Mouse (Mus musculus) MEL (cell line): Measurements from ENCODE around the gene Ildr2. TPM values are rescaled to one million over a fixed set of nuclear protein-coding genes. Genes with fewer than 3 reads are reported as not detected.

Experiments
- DNase-seq: peaks from one replicate; pipeline ENCODE4 v3.0.0; 2011; ENCODE audit warnings: low read depth, low spot score
- H3K27ac ChIP-seq: 2 replicates; pipeline ENCODE4 v1.5.1; 2012; ENCODE audit warnings: low read depth, mild to moderate bottlenecking, control low read depth, low read length, moderate library complexity; ENCODE audit not compliant: control insufficient read depth
- H3K27me3 ChIP-seq, 2 experiments: fragments of 150-350 bp in 1 of 2; sonication (generic) in 1 of 2; 2 replicates each; pipeline ENCODE4 v1.6.1; 2012; ENCODE audit warnings: low read length in 2 of 2, mild to moderate bottlenecking in 2 of 2, improper control_type of control experiment in 1 of 2, moderate library complexity in 1 of 2; ENCODE audit not compliant: insufficient read depth in 2 of 2, control insufficient read depth in 1 of 2
- H3K36me3 ChIP-seq, 2 experiments: 2 replicates each; pipeline ENCODE4 v1.6.1; 2012 to 2014; ENCODE audit warnings: low read length in 2 of 2, improper control_type of control experiment in 1 of 2, inconsistent platforms in 1 of 2, mild to moderate bottlenecking in 1 of 2; ENCODE audit not compliant: insufficient read depth in 2 of 2, control insufficient read depth in 1 of 2
- H3K4me1 ChIP-seq, 2 experiments: fragments of 150-350 bp in 1 of 2; sonication (generic) in 1 of 2; 2 replicates each; pipeline ENCODE4 v1.6.1; 2012; ENCODE audit warnings: low read length in 2 of 2, improper control_type of control experiment in 1 of 2, mild to moderate bottlenecking in 1 of 2; ENCODE audit not compliant: insufficient read depth in 2 of 2, control insufficient read depth in 1 of 2
- H3K4me3 ChIP-seq, 2 experiments: fragments of 150-350 bp in 1 of 2; sonication (generic) in 1 of 2; 2 replicates each; pipeline ENCODE4 v1.5.1; 2012; ENCODE audit warnings: low read depth in 2 of 2, low read length in 2 of 2, mild to moderate bottlenecking in 2 of 2, moderate library complexity in 2 of 2, control low read depth in 1 of 2, improper control_type of control experiment in 1 of 2; ENCODE audit not compliant: control insufficient read depth in 1 of 2, insufficient read depth in 1 of 2
- H3K79me2 ChIP-seq: 2 replicates; pipeline ENCODE4 v1.6.1; 2012; ENCODE audit warnings: mild to moderate bottlenecking, low read length, moderate library complexity; ENCODE audit not compliant: control insufficient read depth, poor library complexity, insufficient read depth
- H3K9ac ChIP-seq: 2 replicates; pipeline ENCODE4 v1.6.1; 2012; ENCODE audit warnings: low read depth, mild to moderate bottlenecking, control low read depth, low read length, moderate library complexity; ENCODE audit not compliant: control insufficient read depth, poor library complexity, severe bottlenecking
- H3K9me3 ChIP-seq: fragments of 150-350 bp; sonication (generic); replicated peaks from 2 replicates; pipeline ENCODE4 v1.6.1; 2012; ENCODE audit warnings: mild to moderate bottlenecking, low read length, improper control_type of control experiment, moderate library complexity; ENCODE audit not compliant: insufficient read depth
- BHLHE40 ChIP-seq: IDR thresholded peaks from 2 replicates; pipeline ENCODE4 v1.6.1; 2012; ENCODE audit warnings: low read depth, mild to moderate bottlenecking, inconsistent platforms, low read length, improper control_type of control experiment, borderline replicate concordance
- CTCF ChIP-seq, 3 experiments: IDR thresholded peaks in 2 of 3; conservative IDR thresholded peaks in 1 of 3; 2 replicates each; pipeline ENCODE4 v1.5.1; 2011 to 2012; ENCODE audit warnings: low read length in 3 of 3, low read depth in 2 of 3, mild to moderate bottlenecking in 2 of 3, improper control_type of control experiment in 1 of 3, inconsistent platforms in 1 of 3, mixed read lengths in 1 of 3, moderate library complexity in 1 of 3; ENCODE audit not compliant: control insufficient read depth in 1 of 3, insufficient read depth in 1 of 3, poor library complexity in 1 of 3, severe bottlenecking in 1 of 3
- E2F4 ChIP-seq: IDR thresholded peaks from 2 replicates; pipeline ENCODE4 v1.6.1; 2011; ENCODE audit warnings: low read depth, low read length, improper control_type of control experiment, borderline replicate concordance
- ELF1 ChIP-seq: IDR thresholded peaks from 2 replicates; pipeline ENCODE4 v1.6.1; 2014; ENCODE audit warnings: low read depth, mild to moderate bottlenecking, inconsistent platforms, low read length, improper control_type of control experiment, moderate library complexity
- EP300 ChIP-seq, 2 experiments: IDR thresholded peaks; 2 replicates each; pipeline ENCODE4 v1.6.1; 2011; ENCODE audit warnings: improper control_type of control experiment in 2 of 2, low read length in 2 of 2, low read depth in 1 of 2, mild to moderate bottlenecking in 1 of 2
- ETS1 ChIP-seq: IDR thresholded peaks from 2 replicates; pipeline ENCODE4 v1.6.1; 2012; ENCODE audit warnings: low read depth, mild to moderate bottlenecking, inconsistent platforms, low read length, improper control_type of control experiment, moderate library complexity
- HCFC1 ChIP-seq: IDR thresholded peaks from 2 replicates; pipeline ENCODE4 v1.6.1; 2012; ENCODE audit warnings: low read depth, mild to moderate bottlenecking, inconsistent platforms, low read length, improper control_type of control experiment, moderate library complexity
- MYC ChIP-seq: IDR thresholded peaks from 2 replicates; pipeline ENCODE4 v1.6.1; 2011; ENCODE audit warnings: low read depth, mild to moderate bottlenecking, low read length, improper control_type of control experiment, moderate library complexity
- NELFE ChIP-seq: IDR thresholded peaks from 2 replicates; pipeline ENCODE4 v1.6.1; 2011; ENCODE audit warnings: low read depth, low read length, improper control_type of control experiment
- NRF1 ChIP-seq: IDR thresholded peaks from 2 replicates; pipeline ENCODE4 v1.6.1; 2014; ENCODE audit warnings: low read depth, mild to moderate bottlenecking, inconsistent platforms, low read length, improper control_type of control experiment, moderate library complexity; ENCODE audit not compliant: poor library complexity, insufficient read depth, severe bottlenecking
- POLR2A ChIP-seq, 2 experiments: IDR thresholded peaks; 2 replicates each; pipeline ENCODE4 v1.6.1; 2011 to 2012; ENCODE audit warnings: low read length in 2 of 2, mild to moderate bottlenecking in 2 of 2, control low read depth in 1 of 2, improper control_type of control experiment in 1 of 2, low read depth in 1 of 2, moderate library complexity in 1 of 2; ENCODE audit not compliant: control insufficient read depth in 1 of 2, insufficient read depth in 1 of 2, poor library complexity in 1 of 2
- POLR2AphosphoS2 ChIP-seq: IDR thresholded peaks from 2 replicates; pipeline ENCODE4 v1.6.1; 2011; ENCODE audit warnings: low read length, improper control_type of control experiment
- RAD21 ChIP-seq: IDR thresholded peaks from 2 replicates; pipeline ENCODE4 v1.6.1; 2011; ENCODE audit warnings: mild to moderate bottlenecking, low read depth, low read length, improper control_type of control experiment
- RCOR1 ChIP-seq: IDR thresholded peaks from 2 replicates; pipeline ENCODE4 v1.6.1; 2012; ENCODE audit warnings: low read depth, mild to moderate bottlenecking, inconsistent platforms, low read length, improper control_type of control experiment
- SMC3 ChIP-seq: IDR thresholded peaks from 2 replicates; pipeline ENCODE4 v1.6.1; 2011; ENCODE audit warnings: low read depth, low read length, improper control_type of control experiment
- TBP ChIP-seq: IDR thresholded peaks from 2 replicates; pipeline ENCODE4 v1.8.0; 2011; ENCODE audit warnings: low read depth, low read length, improper control_type of control experiment
- USF2 ChIP-seq, 2 experiments: IDR thresholded peaks; 2 replicates each; pipeline ENCODE4 v1.6.1; 2011 to 2012; ENCODE audit warnings: improper control_type of control experiment in 2 of 2, low read length in 2 of 2, borderline replicate concordance in 1 of 2, inconsistent platforms in 1 of 2, low read depth in 1 of 2, mild to moderate bottlenecking in 1 of 2; ENCODE audit not compliant: insufficient read depth in 1 of 2
- ZC3H11A ChIP-seq: IDR thresholded peaks from 2 replicates; pipeline ENCODE4 v1.6.1; 2012; ENCODE audit warnings: low read depth, mild to moderate bottlenecking, inconsistent platforms, low read length, improper control_type of control experiment
- ZMIZ1 ChIP-seq: IDR thresholded peaks from 2 replicates; pipeline ENCODE4 v1.6.1; 2012; ENCODE audit warnings: low read depth, mild to moderate bottlenecking, inconsistent platforms, low read length, improper control_type of control experiment, moderate library complexity
- ZNF384 ChIP-seq: IDR thresholded peaks from 2 replicates; pipeline ENCODE4 v1.6.1; 2012; ENCODE audit warnings: low read depth, mild to moderate bottlenecking, inconsistent platforms, low read length, improper control_type of control experiment
- polyA plus RNA-seq, 2 experiments: library from polyadenylated mRNA; stranded (reverse) in 1 of 2; unstranded in 1 of 2; fragments of >175 nt in 1 of 2; fragments of >200 nt in 1 of 2; gene quantifications; 2 replicates each; pipeline versions ENCODE4 v1.2.1 to v1.2.4; 2012; ENCODE audit warnings: low replicate concordance in 2 of 2, low read depth in 1 of 2; ENCODE audit not compliant: insufficient read length in 2 of 2, insufficient read depth in 1 of 2, missing spikeins in 1 of 2
- total RNA-seq: library from RNA; depleted of rRNA; stranded (reverse); fragments of 300-350 nt; gene quantifications from 2 replicates; pipeline ENCODE4 v1.2.3, GENCODE M21; 2012

Ildr2 gene
- total and polyA plus RNA-seq, 3 experiments = not detected

DNA sequence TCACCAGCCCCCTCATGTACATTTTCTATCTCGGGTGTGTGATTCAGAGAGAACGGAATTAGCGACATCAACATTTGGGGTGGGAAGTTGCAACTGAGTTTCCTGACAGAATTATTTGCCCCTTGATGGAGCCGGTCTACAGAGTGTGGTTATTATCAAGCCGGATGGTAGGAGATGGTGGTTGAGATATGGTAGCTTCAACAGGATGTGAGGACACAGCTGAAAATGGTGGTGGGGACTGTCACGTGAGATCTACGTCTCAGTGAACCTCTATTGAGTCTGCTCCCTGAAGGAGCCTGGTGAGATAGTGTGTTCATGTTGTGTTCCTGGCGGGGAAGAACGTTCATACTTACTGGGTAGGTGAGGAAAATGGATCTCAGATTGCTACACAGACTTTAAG, 13.0 kb downstream of the Ildr2 start:
- no peaks in the 10 kb centered on the region for H3K4me1 ChIP-seq
- H3K9ac ChIP-seq = no peak overlapping the region
- H3K27me3 ChIP-seq = no peaks in the 10 kb centered on the region
- H3K27ac ChIP-seq = no peak overlapping the region
- DNase-seq = no peak
- TF ChIP-seq NELFE = no peak
- TF ChIP-seq ZNF384 = no peak
- TF ChIP-seq NRF1 = no peak
- no peak for TF ChIP-seq POLR2A (IDR thresholded peaks at IDR 0.05; ENCODE audit: control insufficient read depth in 1 of 2, insufficient read depth in 1 of 2, low read depth in 1 of 2, low read length in 2 of 2, poor library complexity in 1 of 2)
- no peak for TF ChIP-seq ETS1
- TF ChIP-seq MYC = no peak
- no peak for TF ChIP-seq RAD21
- H3K4me3 ChIP-seq = no peak overlapping the region
- H3K36me3 ChIP-seq = no peaks in the 10 kb centered on the region
- no peaks in the 10 kb centered on the region for H3K79me2 ChIP-seq
- H3K9me3 ChIP-seq = no peaks in the 10 kb centered on the region

DNA sequence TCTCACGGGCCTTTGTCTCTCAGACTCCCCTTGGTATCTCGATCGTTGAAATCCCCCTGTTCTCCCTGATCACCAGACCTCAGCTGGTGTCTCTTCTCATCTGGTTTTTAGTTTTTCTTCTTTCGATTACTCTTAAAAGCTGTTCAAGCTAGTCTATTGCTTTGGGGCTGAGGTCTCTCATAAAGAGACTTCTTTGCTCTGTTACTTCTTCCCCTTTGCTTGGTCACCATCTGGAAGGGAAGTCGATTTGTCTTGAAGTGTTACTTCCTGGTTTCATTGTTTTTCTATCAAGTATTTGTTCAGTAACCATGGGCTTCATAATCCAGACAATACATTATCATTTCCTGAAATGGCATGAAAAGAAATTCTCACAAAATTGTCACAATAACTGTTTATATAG, 14.3 kb downstream of the Ildr2 start:
- H3K4me3 ChIP-seq = no peak overlapping the region
- no peaks in the 10 kb centered on the region for H3K79me2 ChIP-seq
- no peaks in the 10 kb centered on the region for H3K4me1 ChIP-seq
- TF ChIP-seq POLR2A (IDR thresholded peaks at IDR 0.05; ENCODE audit: control insufficient read depth in 1 of 2, insufficient read depth in 1 of 2, low read depth in 1 of 2, low read length in 2 of 2, poor library complexity in 1 of 2) (no peak), EP300 (IDR thresholded peaks at IDR 0.05; ENCODE audit: low read depth in 1 of 2, low read length in 2 of 2) (no peak), NRF1 (no peak), MYC (no peak), SMC3 (no peak), BHLHE40 (no peak), E2F4 (no peak), ZC3H11A (no peak), CTCF (IDR thresholded peaks at IDR 0.05 in 2 of 3, conservative IDR thresholded peaks at IDR 0.05 in 1 of 3; ENCODE audit: control insufficient read depth in 1 of 3, insufficient read depth in 1 of 3, low read depth in 2 of 3, low read length in 3 of 3, poor library complexity in 1 of 3, severe bottlenecking in 1 of 3) (no peak), RCOR1 (no peak), ELF1 (no peak), NELFE (no peak), TBP (no peak), POLR2AphosphoS2 (no peak), HCFC1 (no peak), ZMIZ1 (no peak), USF2 (IDR thresholded peaks at IDR 0.05; ENCODE audit: borderline replicate concordance in 1 of 2, insufficient read depth in 1 of 2, low read depth in 1 of 2, low read length in 2 of 2) (no peak)
- H3K27me3 ChIP-seq = no peaks in the 10 kb centered on the region
- H3K9ac ChIP-seq = no peak overlapping the region
- H3K27ac ChIP-seq = no peak overlapping the region
- no peaks in the 10 kb centered on the region for H3K36me3 ChIP-seq
- DNase-seq = no peak
- H3K9me3 ChIP-seq = no peaks in the 10 kb centered on the region
